Mouse (Mus musculus): ENCODE measurements around the gene Mpp6. TPM values are rescaled to one million over a fixed set of nuclear protein-coding genes. Genes with fewer than 3 reads are reported as not detected.

Mpp6 gene
- total RNA-seq, 2 experiments from 2014 or later: 59.8 to 62.1 TPM

DNA sequence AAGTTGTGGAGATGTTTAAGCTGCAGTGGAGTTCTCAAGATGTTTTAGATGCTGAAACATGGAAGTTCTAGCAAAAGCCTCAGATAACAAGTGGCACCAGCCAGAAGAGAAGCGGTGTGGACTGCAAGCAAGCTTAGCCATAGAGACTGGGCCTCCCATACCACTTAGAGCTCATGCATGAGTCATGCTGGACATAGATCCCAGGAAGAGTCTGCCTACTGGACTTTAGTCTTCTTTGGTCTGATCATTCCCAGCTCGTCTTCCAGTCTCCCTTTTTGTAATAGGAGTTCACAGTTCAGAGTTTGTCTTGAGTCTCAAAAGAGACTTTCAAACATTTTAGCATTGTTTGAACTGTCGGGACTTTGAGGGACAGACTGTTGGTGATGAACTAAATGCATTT lies 29.5 kb downstream of the Mpp6 start:
- intact Hi-C loops (cut with DNase I): no loop called here
- DNase-seq: no peak

DNA sequence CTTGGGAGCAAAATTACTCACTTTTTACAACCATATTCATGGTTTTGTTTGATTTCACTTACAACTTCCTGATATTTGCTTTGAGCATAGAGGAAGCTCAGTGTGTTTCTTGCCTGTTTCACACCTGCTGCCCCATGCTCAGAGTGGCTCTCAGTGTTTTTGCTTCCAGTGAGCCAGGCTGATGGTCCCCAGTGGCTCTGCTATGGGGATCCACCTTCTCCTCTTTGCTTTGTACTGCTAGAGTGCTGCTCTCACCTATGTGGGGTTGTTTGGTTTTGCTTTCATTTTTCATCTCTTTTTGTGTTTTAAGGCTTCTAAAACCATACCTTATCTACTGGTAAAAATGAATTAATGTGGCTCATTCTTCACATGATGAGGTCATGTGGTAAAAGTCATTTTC lies 36.1 kb downstream of the Mpp6 start:
- intact Hi-C loops (cut with DNase I): no loop called here
- no peak for DNase-seq

DNA sequence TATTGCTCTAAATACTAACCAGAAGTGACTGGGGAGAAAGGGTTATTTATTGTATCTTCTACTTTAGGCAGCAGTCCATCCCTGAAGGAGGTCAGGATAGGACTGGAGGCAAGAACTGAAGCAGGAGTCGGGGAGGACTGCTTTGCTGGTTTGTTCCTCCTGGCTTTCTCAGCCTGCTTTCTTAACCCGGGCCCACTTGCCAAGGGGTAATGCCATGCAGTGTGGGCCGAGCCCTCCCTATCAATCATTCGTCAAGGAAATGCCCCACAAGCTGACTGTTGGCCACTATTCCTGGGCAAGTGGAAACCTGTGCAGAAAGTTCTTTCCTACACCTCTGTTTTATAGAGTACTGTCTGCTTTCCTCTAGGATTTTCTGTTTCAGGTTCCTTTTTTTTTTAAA lies 39.3 kb downstream of the Mpp6 start:
- intact Hi-C loops (cut with DNase I): no loop called here
- no peak for DNase-seq

DNA sequence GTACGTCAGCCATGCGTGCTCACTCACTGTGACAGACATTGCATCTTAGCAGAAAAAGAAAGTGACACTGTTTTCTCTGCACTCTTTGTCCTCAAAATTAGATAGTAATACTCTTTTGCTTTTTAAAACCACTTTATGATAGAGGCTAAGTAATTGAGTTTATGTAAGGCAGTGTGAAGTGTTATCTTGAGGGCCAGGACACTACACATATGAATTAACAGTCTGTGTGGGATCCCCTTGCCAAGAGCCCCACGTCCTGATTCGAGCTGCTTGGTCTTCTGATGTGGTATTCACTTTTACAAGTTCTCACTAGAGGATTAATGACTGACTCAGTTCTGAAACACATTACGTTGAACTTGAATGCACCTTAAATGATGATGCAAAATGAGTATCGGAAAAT lies 49.8 kb downstream of the Mpp6 start:
- intact Hi-C loops (cut with DNase I): no loop called here
- DNase-seq: no peak

DNA sequence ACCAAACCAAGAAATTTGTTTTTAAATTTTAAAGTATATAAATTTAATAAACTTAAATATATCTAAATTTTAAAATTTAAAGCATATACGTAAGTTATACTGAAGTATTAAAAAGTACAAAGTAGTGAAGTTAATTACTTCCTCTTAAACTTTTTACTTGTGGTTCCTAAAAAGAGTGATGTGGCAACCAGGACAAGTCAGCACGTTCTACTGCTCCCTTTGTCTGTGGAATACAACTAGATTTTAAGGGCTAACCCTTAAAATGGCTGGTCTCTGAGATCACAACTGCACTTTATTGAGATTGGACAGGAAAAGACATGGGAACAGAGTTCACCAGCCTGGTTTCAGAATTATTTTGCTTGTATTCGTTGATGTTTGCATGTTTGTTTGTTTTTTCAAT lies 53.0 kb downstream of the Mpp6 start:
- DNase-seq: no peak
- intact Hi-C loops (cut with DNase I): no loop called here

DNA sequence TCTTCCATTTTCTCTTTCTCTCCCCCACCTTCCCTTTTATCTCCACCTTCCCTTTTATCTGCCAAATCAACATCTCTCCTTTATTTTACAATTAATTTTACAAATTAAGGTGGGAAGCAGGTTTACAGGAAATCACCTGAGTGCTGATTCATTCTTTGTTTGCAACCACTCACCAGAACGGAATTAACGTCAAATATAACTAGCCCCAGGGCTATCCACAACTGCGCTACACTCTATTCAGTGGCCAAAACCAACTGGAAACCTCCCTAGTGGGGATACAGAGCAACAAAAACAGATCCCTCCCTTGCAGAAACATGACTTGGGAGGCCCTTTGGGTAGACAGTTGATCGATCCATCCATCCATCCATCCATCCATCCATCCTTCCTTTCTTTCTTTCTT lies 58.8 kb downstream of the Mpp6 start:
- DNase-seq: no peak
- intact Hi-C loops (cut with DNase I): no loop called here

DNA sequence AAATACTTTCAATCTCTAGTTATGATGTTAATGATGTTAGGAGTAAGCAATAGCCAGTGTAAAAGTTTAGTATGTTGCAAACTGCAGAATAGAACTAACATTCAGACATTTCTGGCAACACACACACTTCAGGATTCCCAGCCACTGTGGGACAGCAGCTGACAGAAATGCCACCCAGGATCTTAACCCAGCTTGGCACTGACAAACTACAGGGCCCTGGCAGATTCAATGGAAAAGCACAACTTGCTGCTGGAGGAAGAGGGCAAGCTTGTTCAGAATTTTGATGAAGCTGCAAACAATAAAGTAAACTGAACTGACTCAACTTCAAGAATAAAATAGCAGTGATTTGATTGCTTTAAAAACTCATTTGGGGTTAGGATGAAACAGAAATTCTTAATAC lies 59.7 kb downstream of the Mpp6 start:
- intact Hi-C loops (cut with DNase I): no loop called here
- no peak for DNase-seq

DNA sequence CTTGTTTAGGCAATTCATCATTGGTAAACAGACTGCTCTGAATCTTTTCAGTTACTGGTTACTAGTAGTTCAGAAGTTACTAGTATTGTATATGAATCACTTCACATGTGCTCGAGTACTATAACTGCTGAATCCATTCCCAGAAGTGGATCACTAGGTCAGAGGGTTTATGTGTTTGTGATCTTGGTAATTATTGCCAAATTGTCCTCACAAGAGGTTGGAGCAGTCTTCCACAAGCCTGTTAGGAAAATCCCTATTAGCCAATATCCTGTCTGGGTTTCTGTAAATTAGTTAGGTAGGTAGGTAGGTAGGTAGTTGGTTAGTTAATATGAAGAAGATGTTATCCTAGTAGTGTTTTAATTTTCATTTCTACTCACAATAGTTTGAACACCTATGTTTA lies 65.7 kb downstream of the Mpp6 start:
- intact Hi-C loops (cut with DNase I): no loop called here
- no peak for DNase-seq

DNA sequence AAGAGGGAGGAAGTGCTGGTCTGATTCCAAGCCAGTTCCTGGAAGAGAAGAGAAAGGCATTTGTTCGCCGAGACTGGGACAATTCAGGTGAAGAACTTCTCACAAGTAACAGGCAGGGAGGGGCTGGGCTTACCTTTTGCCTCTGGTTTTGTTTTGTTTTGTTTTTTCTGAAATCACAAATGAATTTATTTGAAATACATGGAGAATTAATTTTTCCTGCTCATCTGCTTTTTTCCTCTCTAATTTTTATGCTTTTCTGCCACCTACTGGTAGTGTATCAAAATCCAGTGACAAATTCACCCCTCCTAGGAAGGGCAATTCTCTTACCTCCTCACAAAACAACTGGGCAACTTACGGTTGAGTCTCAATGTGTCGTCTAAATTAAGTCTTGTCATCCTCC lies 70.1 kb downstream of the Mpp6 start:
- intact Hi-C loops (cut with DNase I): loop anchor here (1.0 to 10.0 kb wide), 4 partner anchors 68 to 661 kb away; no protein-coding TSS in a partner anchor
- peak; percentile 24 to 39 for DNase-seq

DNA sequence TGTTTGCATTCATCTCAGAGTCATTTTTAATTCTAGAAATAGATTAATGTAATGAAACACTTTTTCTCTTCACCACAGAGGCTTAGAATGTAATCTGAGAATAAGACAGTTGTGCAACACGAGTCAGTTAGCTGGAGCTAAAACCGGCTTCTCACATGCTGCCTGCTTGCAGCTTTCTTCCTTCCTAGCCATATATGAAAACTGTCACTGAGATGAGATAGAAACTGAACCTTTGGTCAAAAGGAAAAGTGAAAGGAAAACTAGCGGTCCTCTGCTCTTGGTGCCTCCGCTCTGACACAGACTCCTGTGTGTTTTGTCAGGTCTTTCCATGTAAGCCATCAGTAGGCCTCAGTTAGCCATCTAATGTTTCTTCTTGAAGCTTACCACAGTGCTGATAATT lies 77.9 kb downstream of the Mpp6 start:
- DNase-seq: peak in 1 of 2 experiments; percentile 12
- intact Hi-C loops (cut with DNase I): loop anchor here (10.0 kb wide), 1 partner anchor 473 kb away; no protein-coding TSS in a partner anchor

DNA sequence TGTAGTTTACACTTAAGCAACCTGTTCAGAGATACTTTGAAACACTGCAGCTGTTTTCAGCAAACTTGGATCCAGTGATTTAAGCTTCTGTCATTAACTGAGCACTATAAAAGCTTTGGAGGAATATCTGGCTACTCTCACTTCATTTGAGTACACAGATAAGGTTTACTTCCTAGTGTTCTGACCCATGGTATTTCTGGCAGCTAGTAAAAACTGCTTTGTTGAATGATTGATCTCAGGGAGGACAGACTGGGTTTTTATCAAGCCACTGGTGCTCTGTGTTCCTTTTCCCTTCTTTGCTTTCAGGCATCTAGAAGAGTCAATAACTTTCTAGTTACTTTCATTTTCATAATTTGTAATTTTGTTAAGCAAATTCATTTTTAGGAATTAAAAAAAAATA lies 79.3 kb downstream of the Mpp6 start:
- no peak for DNase-seq
- intact Hi-C loops (cut with DNase I): loop anchor here (10.0 kb wide), 1 partner anchor 475 kb away; no protein-coding TSS in a partner anchor

DNA sequence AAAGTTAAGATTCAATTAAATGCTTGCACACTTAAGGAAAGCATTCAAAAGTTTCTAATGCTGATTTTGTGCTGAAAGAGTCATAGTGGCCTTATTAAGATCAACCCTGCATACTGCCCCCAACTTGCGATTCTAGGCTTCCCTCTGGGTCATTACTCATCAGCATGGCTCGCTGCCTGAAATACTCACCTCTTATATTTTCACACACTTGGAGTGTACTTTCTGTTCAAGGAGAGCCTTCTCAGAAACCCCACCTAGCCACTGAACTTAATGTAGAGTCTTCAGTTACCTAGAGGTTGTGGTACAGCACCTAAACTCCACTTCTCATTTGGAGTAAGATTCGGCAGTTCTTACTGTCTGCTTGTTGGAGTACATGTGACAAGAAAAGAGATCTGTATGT lies 81.6 kb downstream of the Mpp6 start:
- intact Hi-C loops (cut with DNase I): no loop called here
- DNase-seq: no peak

DNA sequence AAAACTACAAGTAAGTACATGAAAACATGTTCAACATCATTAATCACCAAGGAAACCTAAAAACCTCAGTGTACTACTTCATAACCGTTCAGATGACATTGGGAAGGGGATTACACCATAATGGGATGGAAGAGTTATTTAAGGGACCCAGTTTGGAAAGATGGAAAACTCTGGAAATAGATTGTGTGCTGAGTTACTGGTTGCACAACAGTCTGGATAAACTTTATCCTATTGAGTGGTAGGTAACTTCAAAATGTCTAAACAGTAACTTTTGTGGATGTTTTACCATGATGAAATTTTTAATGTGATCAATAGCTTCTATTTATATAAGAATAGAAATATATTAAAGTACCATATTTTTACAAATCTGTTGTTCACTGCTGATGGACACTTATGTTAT lies 82.1 kb downstream of the Mpp6 start:
- intact Hi-C loops (cut with DNase I): no loop called here
- no peak for DNase-seq

DNA sequence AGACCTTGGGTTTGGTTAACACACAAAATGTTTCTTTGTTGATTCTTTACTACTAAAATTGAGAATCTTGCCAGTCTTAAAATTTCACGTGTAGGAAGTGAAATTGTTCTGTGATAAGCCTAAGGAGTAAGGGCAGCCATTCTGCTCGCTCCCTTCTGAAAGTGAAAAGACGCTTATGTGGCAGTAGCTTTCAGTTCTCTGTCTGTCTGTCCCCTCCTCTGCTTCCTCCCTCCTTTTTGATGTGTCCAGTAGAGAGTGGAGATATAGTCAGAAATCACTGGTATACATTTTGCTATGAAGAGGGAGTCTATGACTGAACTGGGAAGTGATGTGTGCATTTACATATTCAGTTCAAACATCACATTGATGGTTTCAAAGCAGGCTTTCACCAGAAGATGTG lies 82.8 kb downstream of the Mpp6 start:
- intact Hi-C loops (cut with DNase I): no loop called here
- no peak for DNase-seq

DNA sequence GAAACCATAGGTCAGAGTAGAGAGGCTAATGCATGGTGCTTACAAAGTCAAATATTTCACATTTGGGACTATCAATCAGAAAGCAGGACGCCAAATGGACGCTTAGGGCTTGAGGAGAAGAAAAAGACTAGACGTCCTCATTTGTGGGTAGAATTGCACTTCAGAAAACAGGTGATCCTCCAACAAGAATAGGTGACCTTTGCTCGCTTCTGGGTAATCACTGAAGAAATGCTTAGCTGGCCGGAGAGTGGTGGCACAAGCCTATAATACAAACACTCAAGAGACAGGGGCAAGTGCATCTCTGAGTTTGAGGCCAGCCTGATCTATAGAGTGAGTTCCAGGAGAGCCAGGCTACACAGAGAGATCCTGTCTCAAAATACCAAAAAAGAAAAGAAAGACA lies 83.8 kb downstream of the Mpp6 start:
- DNase-seq: no peak
- intact Hi-C loops (cut with DNase I): no loop called here

DNA sequence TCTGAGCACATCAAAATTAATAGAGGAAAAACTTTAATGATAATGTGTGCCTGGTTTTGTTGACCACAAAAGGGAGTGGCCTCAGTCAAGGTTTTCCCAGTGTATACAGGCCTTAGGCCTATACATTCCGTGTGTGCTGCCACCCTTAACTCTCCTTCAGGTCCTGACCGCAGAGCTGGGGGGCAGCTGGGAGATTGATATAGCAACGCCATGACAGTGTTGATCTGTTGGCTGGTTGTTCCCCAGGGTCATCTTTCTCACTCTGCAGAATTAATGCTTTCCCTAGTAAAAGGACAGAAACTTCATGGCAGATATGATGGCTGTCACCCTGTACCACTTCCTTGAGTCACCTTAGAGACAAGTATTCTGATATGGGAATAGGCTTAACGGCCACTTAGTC lies 94.3 kb downstream of the Mpp6 start:
- intact Hi-C loops (cut with DNase I): no loop called here
- no peak for DNase-seq

DNA sequence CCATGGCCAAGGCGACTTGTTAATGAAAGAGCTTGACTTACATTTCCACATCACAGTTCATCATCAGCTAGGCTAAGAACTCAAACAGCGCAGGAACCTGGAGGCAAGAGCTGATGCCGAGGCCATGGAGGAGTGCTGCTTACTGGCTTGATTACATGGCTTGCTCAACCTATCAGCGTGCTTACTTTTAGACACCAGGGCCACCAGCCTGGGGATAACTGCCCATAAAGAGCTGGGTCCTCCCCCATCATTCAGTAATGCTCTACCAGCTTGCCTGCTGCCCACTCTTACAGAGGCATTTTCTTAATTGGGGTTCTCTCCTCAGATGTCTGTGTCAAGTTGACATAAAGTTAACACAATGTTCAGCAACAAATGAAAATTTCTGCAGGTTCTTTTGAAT lies 95.1 kb downstream of the Mpp6 start:
- DNase-seq: no peak
- intact Hi-C loops (cut with DNase I): no loop called here

DNA sequence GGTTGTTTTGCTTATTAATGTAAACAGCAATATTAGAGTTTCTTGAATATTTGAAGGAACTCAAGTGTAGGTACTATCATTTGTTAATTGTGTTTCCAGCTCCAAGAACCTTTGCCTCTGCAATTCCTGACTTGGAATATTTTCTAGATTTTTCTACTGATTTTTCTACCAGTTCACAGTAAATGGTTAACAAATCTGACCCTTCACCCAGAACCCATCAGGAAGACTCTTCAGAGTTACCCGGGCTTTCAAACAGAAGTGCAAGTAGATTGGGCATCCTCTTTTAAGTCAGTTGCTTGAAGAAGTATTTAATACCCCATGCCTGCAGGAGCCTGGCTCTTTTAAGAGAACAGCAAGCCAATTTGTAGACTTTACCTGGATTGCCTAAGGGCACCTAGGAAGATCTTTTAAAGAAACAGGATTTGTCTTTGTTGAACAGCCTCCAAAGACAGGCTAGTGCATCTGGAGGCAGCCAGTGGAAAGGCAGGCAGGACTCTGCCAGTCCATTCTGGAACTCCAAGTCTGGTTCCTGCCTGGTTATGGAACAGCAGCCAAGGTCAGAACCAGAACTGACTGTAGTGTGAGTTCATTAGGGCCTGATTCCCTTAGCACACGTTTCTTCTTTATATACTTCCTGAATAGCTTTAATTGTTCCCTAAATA lies 104.8 kb downstream of the Mpp6 start:
- intact Hi-C loops (cut with DNase I): no loop called here
- no peak for DNase-seq

DNA sequence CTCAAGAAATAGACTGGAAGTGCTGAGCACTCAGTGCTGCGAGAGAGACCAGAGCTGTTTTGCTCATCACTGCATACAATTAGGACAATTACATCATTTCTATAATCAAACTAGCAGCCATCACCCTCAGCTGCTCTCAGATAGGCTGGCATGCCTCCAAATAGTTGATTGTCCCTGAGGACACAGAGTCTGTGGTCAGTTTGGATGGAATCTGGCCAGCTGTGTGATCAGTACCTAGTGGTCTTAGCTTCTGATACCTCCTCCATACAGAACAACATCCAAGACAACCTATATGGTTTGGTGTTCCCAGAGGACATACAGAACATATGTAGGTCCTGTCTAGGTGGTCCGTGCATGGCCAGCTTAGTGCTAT lies 105.3 kb downstream of the Mpp6 start:
- intact Hi-C loops (cut with DNase I): no loop called here
- DNase-seq: peak; percentile 16 to 28

DNA sequence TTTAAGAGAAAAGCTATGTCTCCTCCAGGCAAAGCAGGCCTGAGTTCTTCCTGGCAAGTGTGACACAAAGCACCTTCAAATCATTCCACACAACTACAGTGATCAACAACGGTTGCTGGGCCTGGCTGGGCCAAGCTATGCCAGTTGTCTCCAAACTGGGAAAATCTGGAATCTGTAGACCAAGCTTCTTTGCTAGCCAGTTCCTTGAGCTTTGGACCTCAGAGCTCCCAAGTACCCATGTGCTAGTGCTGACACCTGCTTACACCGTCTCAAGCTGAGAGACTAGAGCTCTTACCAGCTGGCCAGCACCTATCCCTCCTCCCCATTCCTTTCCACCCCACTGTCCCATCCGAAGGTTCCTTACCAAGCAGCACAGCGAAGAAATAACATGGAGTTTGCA lies 105.9 kb downstream of the Mpp6 start:
- intact Hi-C loops (cut with DNase I): no loop called here

DNA sequence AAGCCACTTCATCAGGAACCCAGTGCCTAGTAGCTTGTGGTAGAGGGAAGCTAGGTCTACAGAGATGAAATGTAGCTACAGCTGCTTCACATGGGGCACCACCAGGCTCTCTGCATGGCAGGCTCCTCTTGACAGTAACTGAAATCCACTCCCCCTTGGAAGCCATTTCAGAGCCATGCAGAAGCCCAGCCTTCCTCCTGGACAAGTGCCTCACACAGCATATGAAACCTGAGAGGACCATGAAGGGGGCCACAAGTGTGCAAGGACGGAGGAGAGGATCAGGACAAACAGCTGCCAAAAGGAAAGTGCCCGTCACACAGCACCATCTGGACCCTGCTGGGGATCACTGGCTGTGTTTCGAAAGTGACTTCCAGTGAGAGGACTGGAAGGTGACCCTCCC lies 108.6 kb downstream of the Mpp6 start:
- DNase-seq: no peak

More for the DNA sequence above, 105.9 kb downstream of the Mpp6 start:
- DNase-seq: no peak

DNA sequence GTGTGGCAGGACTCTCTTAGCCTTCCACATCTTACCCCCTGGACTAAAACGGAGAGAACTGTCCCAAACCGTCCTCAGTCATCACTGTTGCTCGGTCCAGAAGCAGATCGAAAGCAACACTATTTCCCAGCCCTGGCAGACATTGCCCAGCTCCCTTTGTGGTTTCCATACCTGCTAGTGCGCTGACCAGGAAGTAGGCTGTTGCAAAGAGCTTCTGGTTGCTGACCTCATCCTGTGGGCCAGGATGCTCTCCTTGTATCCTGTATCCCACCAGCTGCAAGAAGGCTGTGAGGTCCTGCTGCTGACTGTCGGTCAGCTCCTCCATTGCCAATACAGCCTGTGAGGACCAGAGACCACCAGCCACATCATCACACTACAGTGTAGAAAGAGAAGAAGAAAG lies 109.0 kb downstream of the Mpp6 start:
- DNase-seq: no peak
- intact Hi-C loops (cut with DNase I): no loop called here

More for the DNA sequence above, 108.6 kb downstream of the Mpp6 start:
- intact Hi-C loops (cut with DNase I): no loop called here

DNA sequence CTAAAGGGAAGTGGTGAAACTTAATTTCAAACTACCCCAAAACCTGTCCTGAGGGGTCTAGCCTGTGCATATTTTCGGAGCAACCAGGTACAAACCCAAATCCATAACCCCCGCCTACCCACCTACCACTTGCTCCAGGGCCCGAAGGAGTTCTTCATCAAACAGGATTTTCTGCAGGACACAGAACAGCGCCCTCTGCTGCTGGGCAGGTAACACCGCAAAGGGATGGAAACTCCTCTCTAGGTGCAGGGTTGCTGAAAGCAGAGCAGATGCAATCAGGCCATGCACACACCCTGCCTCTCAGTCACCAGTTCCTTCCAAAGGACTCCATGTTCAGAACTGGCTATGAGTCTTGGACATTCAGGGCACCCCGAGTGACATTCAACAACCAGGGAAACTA lies 110.8 kb downstream of the Mpp6 start:
- peak; percentile 24 to 50 for DNase-seq
- intact Hi-C loops (cut with DNase I): loop anchor here (2.0 kb wide), 1 partner anchor 108 kb away; no protein-coding TSS in a partner anchor
